Mouse (Mus musculus) G1E-ER4 (cell line): ENCODE measurements around the gene Slco1a1. TPM values are rescaled to one million over a fixed set of nuclear protein-coding genes. Genes with fewer than 3 reads are reported as not detected.

Experiments
- GATA1 ChIP-seq: IDR thresholded peaks from one replicate; pipeline ENCODE4 v1.8.0; 2012; ENCODE audit warnings: low read length, inconsistent platforms
- polyA plus RNA-seq: library from polyadenylated mRNA; stranded (reverse); fragments of >175 nt; gene quantifications from 2 replicates; pipeline ENCODE4 v1.2.3, GENCODE M21; 2012

Slco1a1 gene
- not detected in 2 replicates for polyA plus RNA-seq

GRCm38 (mm10) chr6:141946862-141947261 is at the start of gene Slco1a1:
TSS of gene Slco1a1 (minus strand) at chr6:141946962.
- TF ChIP-seq GATA1 = no peak

GRCm38 (mm10) chr6:141986772-141987171 is 40.0 kb upstream of the Slco1a1 start:
- TF ChIP-seq GATA1 = no peak

DNA sequence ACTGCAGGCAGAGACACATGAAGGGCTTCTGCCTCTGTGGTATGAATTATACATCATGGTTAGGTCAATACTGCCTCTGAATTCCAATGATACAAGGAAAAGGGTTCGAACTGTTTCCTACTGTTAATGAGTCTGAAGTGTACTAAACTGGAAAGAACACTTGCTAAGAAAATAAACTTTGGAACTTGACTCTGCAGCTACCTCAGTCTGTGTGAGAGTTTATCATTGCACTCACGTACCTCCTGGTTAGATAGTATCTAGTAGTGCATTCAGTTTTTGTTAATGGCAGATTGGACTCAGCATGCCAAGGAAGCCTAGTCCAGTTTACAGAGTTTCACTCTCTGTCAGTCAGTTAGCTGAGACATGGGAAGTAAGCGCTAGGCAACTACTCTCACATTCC is 37.9 kb upstream of the Slco1a1 start:
- TF ChIP-seq GATA1 = no peak

DNA sequence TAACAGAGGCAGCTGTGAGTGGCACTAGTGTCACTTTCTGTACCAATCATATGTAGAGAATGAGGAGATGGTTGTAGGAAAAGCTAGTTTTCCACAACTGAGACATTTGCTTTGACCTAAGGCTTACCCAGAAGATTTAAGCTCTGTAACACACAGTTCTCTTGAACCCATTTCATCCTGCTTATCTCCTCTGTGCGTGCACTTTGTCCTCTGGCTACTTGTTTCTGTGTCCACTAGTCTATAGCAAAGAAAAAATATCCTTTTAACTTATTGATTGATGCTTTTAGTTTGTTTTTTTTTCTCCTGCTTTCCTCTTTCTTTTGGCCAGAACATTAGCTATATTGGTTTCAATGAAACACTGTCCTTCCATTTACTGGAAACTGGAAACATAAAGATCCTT is 15.7 kb upstream of the Slco1a1 start:
- no peak for TF ChIP-seq GATA1

- TF ChIP-seq GATA1 = no peak
These were observed 15.1 kb upstream of the Slco1a1 start for GRCm38 (mm10) chr6:141961861-141962260.

DNA sequence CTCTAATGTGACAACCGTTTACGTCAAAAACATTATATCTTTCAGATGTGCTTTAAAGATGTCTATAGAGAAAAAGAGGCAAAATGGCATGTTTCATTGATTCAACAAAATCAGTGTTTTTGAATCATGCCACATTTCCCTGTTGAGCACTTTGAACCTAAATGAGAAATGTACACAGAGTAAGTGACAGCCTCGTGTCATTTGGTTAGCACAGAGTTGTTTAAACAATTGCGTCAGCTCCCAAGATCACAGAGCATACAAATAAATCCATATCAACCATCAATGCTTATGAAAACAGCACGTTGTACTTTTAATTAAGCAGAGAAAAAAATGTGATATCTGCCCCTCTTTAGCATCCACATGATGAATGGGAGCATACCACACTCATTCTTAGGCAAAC is 13.7 kb upstream of the Slco1a1 start:
- no peak for TF ChIP-seq GATA1

GRCm38 (mm10) chr6:141940451-141940850 is 6.3 kb downstream of the Slco1a1 start:
- TF ChIP-seq GATA1 = no peak

DNA sequence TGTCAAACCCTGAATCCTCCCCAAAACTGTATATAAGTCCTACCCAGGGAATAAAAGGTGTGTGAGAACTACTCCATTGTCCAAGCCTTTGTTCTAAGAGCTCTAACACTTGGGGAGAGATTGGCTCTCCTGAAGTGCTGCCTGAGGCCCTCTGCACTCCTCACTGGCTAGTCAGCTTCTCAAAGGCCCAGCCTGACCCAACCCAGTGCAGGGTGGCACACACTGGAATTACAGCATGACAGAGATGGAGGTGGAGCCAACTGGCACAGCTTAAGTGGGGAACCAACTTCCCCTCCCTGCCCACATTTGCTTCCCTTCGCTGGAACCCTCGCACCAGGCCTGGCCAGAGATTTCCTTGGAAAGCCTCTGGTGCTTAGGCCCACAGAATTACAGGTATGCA is 48.6 kb downstream of the Slco1a1 start:
- no peak for TF ChIP-seq GATA1

DNA sequence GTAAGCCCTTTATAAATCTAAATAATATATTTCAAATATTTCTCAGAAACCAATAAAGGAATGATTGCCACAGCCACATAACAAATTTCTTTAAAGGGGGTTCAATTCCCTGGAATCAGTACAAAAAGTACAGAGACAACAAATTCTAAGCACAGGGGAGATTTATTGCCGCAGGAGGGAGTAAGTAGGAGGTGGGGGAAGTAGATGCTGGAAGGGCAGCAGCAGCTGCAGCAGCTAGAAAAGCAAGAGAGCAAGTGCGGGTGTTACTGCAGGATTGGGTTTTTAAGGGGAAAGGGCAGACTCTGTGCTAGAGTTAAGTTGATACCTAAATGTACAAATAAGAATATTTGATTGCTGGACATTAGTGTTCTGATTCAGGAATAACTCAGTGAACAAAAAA is 57.0 kb downstream of the Slco1a1 start:
- TF ChIP-seq GATA1 = no peak

- no peak for TF ChIP-seq GATA1
These were observed 58.5 kb downstream of the Slco1a1 start for GRCm38 (mm10) chr6:141888248-141888647.

GRCm38 (mm10) chr6:141882581-141882980 is 64.2 kb downstream of the Slco1a1 start:
- TF ChIP-seq GATA1 = no peak

DNA sequence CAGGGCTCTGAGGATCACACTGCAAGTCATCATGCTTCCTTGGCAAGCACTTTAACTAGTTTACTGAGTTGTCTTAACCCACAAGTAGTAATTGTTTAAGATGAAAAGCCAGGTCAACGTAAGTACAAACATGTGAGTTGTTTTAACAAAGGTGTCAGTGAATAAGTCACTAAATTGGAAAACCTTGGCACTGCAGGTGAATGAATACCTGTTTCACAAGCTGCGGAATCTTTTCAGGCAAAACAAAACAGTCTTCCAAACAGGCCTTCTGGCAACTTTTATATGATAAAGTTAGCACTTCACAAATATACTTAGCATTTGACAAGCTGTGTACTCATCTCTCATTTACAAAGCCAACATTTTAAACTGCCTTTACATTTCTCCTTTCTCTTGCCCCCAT is 75.1 kb downstream of the Slco1a1 start:
- no peak for TF ChIP-seq GATA1

- no peak for TF ChIP-seq GATA1
These were observed 78.0 kb downstream of the Slco1a1 start for GRCm38 (mm10) chr6:141868735-141869134.

DNA sequence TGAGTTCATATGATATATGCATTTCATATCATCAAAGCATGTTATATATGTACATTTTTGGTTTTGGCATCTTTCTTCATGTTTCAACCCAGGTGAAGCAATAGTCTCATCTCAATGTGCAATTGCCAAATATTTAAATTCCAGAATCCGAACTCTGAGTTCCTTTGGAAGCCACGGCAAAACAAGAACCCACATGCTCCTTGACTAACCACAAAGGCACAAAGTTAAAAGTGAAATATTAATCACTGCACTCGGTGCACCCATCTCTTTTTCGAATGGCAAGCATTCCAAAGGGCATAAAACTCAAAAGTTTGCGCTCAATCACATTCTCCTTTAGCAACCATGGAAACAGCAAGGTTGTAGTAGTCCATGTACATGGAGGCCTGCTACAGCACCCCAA is 80.7 kb downstream of the Slco1a1 start:
- no peak for TF ChIP-seq GATA1

- no peak for TF ChIP-seq GATA1
These were observed 88.8 kb downstream of the Slco1a1 start for GRCm38 (mm10) chr6:141857735-141858531.

Other genes with a start within 250 kb of the Slco1a1 start
- gene Gm5724, start 173.2 kb downstream of the Slco1a1 start, polyA plus RNA-seq = not detected in 2 replicates
- gene Slco1a4, start 90.8 kb downstream of the Slco1a1 start, polyA plus RNA-seq = not detected in 2 replicates
- gene Gm6614, start 64.5 kb upstream of the Slco1a1 start, polyA plus RNA-seq = not detected in 2 replicates